Mouse (Mus musculus) limb, embryonic 11.5 days (tissue): ENCODE results near the gene Tdrd12. TPM values are rescaled to one million over a fixed set of nuclear protein-coding genes. Genes with fewer than 3 reads are reported as not detected.

Experiments used
- ATAC-seq: fragments of 200-750 bp; cut with Nextera tagmentation; 2 replicates; pipeline ENCODE4 v1.8.0; 2017; ENCODE audit warnings: low read depth; ENCODE audit not compliant: insufficient number of reproducible peaks, low FRiP score, low TSS enrichment
- DNase-seq: peaks from one replicate; pipeline ENCODE4 v3.0.0-alpha.2; 2015; ENCODE audit warnings: low spot score
- H3K27ac ChIP-seq: fragments of 300-500 bp; sonication (generic); replicated peaks from 2 replicates; pipeline ENCODE4 v1.5.1; 2014; ENCODE audit warnings: low read depth, mild to moderate bottlenecking, low read length
- H3K27me3 ChIP-seq: fragments of 300-500 bp; sonication (generic); 2 replicates; pipeline ENCODE4 v1.6.1; 2014; ENCODE audit warnings: mild to moderate bottlenecking, low read length, mixed read lengths; ENCODE audit not compliant: control insufficient read depth, insufficient read depth
- H3K36me3 ChIP-seq: fragments of 300-500 bp; sonication (generic); 2 replicates; pipeline ENCODE4 v1.6.1; 2014; ENCODE audit warnings: mild to moderate bottlenecking, low read length, moderate library complexity, mixed read lengths; ENCODE audit not compliant: control insufficient read depth, insufficient read depth
- H3K4me1 ChIP-seq: fragments of 300-500 bp; sonication (generic); 2 replicates; pipeline ENCODE4 v1.6.1; 2014; ENCODE audit warnings: low read length, mixed read lengths; ENCODE audit not compliant: control insufficient read depth, insufficient read depth
- H3K4me2 ChIP-seq: fragments of 300-500 bp; sonication (generic); 2 replicates; pipeline ENCODE4 v1.6.1; 2014; ENCODE audit warnings: low read depth, mild to moderate bottlenecking, moderate library complexity; ENCODE audit not compliant: severe bottlenecking
- H3K4me3 ChIP-seq: fragments of 300-500 bp; sonication (generic); 2 replicates; pipeline ENCODE4 v1.5.1; 2014; ENCODE audit warnings: low read depth, low read length
- H3K9ac ChIP-seq: fragments of 300-500 bp; sonication (generic); 2 replicates; pipeline ENCODE4 v1.6.1; 2014; ENCODE audit warnings: mild to moderate bottlenecking, low read length
- H3K9me3 ChIP-seq: fragments of 300-500 bp; sonication (generic); 2 replicates; pipeline ENCODE4 v1.6.1; 2016; ENCODE audit warnings: low read length; ENCODE audit not compliant: control insufficient read depth
- WGBS: fragments of 180-500 bp; shearing (Covaris S2); extraction: QIAGEN DNeasy Blood & Tissue Kit; methylation state at CpG from one replicate; pipeline ENCODE4 v1.1.7; 2014; 5-methylcytosine and 5-hydroxymethylcytosine counted together
- polyA plus RNA-seq: library from polyadenylated mRNA; unstranded; fragments of >200 nt; fragmentation: Nextera tagmentation; extraction: Ambion mirVana; gene quantifications from 2 replicates; pipeline ENCODE4 v1.2.1, GENCODE M21; 2014

The Tdrd12 gene
- polyA plus RNA-seq, result 0.41 TPM in 1 of 2 replicates, not detected in the other

DNA sequence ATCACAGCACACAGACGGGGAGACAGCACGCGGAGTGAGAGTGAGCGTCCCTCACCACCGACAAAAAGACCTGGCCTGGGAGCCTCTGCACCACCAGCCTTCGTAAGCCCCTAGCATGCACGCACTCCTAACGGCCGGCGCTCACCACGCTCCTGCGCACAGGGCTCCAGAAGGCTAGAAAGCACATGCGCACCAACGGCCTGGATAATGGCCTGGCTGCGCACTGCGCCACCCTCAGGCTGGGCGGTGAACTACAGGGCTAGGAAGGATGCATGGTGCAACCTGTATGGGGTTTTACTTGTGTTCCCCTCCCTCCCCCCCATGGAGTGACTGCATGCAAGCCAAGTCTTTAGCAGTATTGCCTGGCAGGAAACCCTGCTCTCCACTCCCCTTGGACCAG lies at the start of gene Tdrd12:
Gene Tdrd12 (minus strand): TSS at position 184 of the 400 bp plus-strand sequence.
- 82% methylated on average over 17 of the region's 17 CpGs for WGBS
- Histone ChIP-seq H3K27ac (no peak within 1 kb of the TSS), H3K27me3 (no peaks in the 10 kb centered on the region), H3K4me2 (no peak within 1 kb of the TSS), H3K4me3 (no peak within 1 kb of the TSS), H3K36me3 (no peaks in the 10 kb centered on the region), H3K9me3 (no peaks in the 10 kb centered on the region), H3K4me1 (no peaks in the 10 kb centered on the region), H3K9ac (no peak within 1 kb of the TSS)
- ATAC-seq, result no peak
- DNase-seq, result no peak

- H3K4me2 ChIP-seq, result peak overlapping the region; percentile 98
- peak overlapping the region; percentile 59 for H3K4me3 ChIP-seq
- H3K9me3 ChIP-seq, result no peaks in the 10 kb centered on the region
- WGBS, result 25% methylated on average over 15 of the region's 15 CpGs
- H3K4me1 ChIP-seq, result peaks cover 13% of the 10 kb centered on the region
- peaks cover under 1% of the 10 kb centered on the region for H3K36me3 ChIP-seq
- H3K27ac ChIP-seq, result no peak overlapping the region
- ATAC-seq, result no peak
- DNase-seq, result no peak
- peaks cover 23% of the 10 kb centered on the region for H3K27me3 ChIP-seq
- H3K9ac ChIP-seq, result peak overlapping the region; percentile 69; the same call in 1 of the 2 replicates
These were observed 49.4 kb upstream of the Tdrd12 start for GRCm38 (mm10) chr7:35586906-35587445.

- Histone ChIP-seq H3K27me3 (peaks cover 23% of the 10 kb centered on the region), H3K4me2 (peak within 1 kb of the TSS; percentile 98), H3K4me1 (peaks cover 13% of the 10 kb centered on the region), H3K9me3 (no peaks in the 10 kb centered on the region), H3K9ac (peak within 1 kb of the TSS; percentile 69), H3K27ac (no peak within 1 kb of the TSS), H3K4me3 (peak within 1 kb of the TSS; percentile 59), H3K36me3 (no peaks in the 10 kb centered on the region)
- DNase-seq, result peak; percentile 95
- peak; percentile 96 for ATAC-seq
- WGBS, result under 1% methylated on average over 45 of the region's 49 CpGs
These were observed 48.7 kb upstream of the Tdrd12 start, which contains the start of gene Ankrd27 for GRCm38 (mm10) chr7:35586055-35586905. Gene Ankrd27 (plus strand): TSS chr7:35586244.

- H3K4me1 ChIP-seq, result peaks cover 13% of the 10 kb centered on the region
- under 1% methylated on average over 44 of the region's 45 CpGs for WGBS
- peak; percentile 76 for ATAC-seq
- H3K9me3 ChIP-seq, result no peaks in the 10 kb centered on the region
- H3K27ac ChIP-seq, result no peak within 1 kb of the TSS
- H3K36me3 ChIP-seq, result no peaks in the 10 kb centered on the region
- H3K27me3 ChIP-seq, result peaks cover 23% of the 10 kb centered on the region
- peak within 1 kb of the TSS; percentile 98 for H3K4me2 ChIP-seq
- H3K4me3 ChIP-seq, result peak within 1 kb of the TSS; percentile 59
- peak; percentile 84 for DNase-seq
- H3K9ac ChIP-seq, result peak within 1 kb of the TSS; percentile 69
These were observed 47.9 kb upstream of the Tdrd12 start, which contains the start of gene Rgs9bp for GRCm38 (mm10) chr7:35585191-35586054. Gene Rgs9bp (minus strand): TSS chr7:35585582.

DNA sequence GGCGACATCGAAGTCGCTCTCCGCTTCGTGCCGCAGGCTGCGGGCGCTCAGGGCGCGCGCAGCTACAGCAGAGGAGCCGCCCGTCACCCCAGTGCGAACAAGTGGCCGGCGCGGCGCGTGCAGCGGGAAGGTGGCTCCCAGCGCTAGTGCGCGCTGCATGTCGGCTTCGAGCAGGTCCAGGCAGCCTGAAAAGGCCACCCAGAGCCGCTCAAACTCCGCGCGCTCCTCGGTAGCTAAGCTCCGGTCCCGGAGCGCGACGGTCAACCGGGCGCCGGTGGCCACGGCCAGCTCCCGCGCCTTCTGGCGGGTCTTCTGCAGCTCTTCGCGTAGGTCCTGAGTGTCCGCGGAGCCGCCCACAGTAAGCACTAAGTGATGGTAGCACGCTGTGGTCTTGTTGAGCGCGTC lies 47.2 kb upstream of the Tdrd12 start:
- peaks cover 23% of the 10 kb centered on the region for H3K27me3 ChIP-seq
- no peak for ATAC-seq
- H3K4me3 ChIP-seq, result peak overlapping the region; percentile 59
- H3K4me1 ChIP-seq, result peaks cover 13% of the 10 kb centered on the region
- peak overlapping the region; percentile 22 for H3K9ac ChIP-seq
- peak; percentile 68 for DNase-seq
- under 1% methylated on average over 44 of the region's 50 CpGs for WGBS
- no peak overlapping the region for H3K27ac ChIP-seq
- peak overlapping the region; percentile 98 for H3K4me2 ChIP-seq
- no peaks in the 10 kb centered on the region for H3K9me3 ChIP-seq
- H3K36me3 ChIP-seq, result no peaks in the 10 kb centered on the region

GRCm38 (mm10) chr7:35584068-35584785 lies 46.7 kb upstream of the Tdrd12 start:
- Histone ChIP-seq H3K27me3 (peaks cover 23% of the 10 kb centered on the region), H3K4me2 (peak overlapping the region; percentile 98), H3K4me1 (peaks cover 13% of the 10 kb centered on the region), H3K36me3 (no peaks in the 10 kb centered on the region), H3K27ac (no peak overlapping the region), H3K9ac (peak overlapping the region; percentile 22), H3K9me3 (no peaks in the 10 kb centered on the region), H3K4me3 (peak overlapping the region; percentile 59)
- ATAC-seq (no peak), DNase-seq (no peak)
- 4% methylated on average over 36 of the region's 36 CpGs for WGBS

GRCm38 (mm10) chr7:35583476-35584025 lies 46.0 kb upstream of the Tdrd12 start:
- WGBS, result 6% methylated on average over 11 of the region's 11 CpGs
- H3K4me2 ChIP-seq, result no peak overlapping the region

More at GRCm38 (mm10) chr7:35583476-35584025, 46.0 kb upstream of the Tdrd12 start:
- Histone ChIP-seq H3K36me3 (no peaks in the 10 kb centered on the region), H3K27ac (no peak overlapping the region), H3K4me1 (peaks cover 13% of the 10 kb centered on the region), H3K4me3 (no peak overlapping the region), H3K27me3 (peaks cover 23% of the 10 kb centered on the region), H3K9me3 (no peaks in the 10 kb centered on the region), H3K9ac (no peak overlapping the region)
- no peak for DNase-seq
- ATAC-seq, result no peak
